Mouse (Mus musculus) CH12.LX (cell line): ENCODE data around the gene Yeats2. TPM values are rescaled to one million over a fixed set of nuclear protein-coding genes. Genes with fewer than 3 reads are reported as not detected.

Source experiments
- DNase-seq: peaks from one replicate; pipeline ENCODE4 v3.0.0-alpha.2; 2013; ENCODE audit errors: extremely low read depth
- H3K27ac ChIP-seq: 2 replicates; pipeline ENCODE4 v1.5.1; 2012; ENCODE audit warnings: low read depth, mild to moderate bottlenecking, control low read depth, moderate library complexity; ENCODE audit not compliant: insufficient read depth
- H3K27me3 ChIP-seq: replicated peaks from 2 replicates; pipeline ENCODE3; 2012; ENCODE audit warnings: inconsistent platforms
- H3K36me3 ChIP-seq, 2 experiments: replicated peaks in 1 of 2; 2 replicates each; pipeline versions ENCODE3 to v1.6.1; 2012; ENCODE audit warnings: inconsistent platforms in 1 of 2, low read length in 1 of 2, mild to moderate bottlenecking in 1 of 2, mixed read lengths in 1 of 2, moderate library complexity in 1 of 2; ENCODE audit not compliant: control insufficient read depth in 1 of 2, insufficient read depth in 1 of 2
- H3K4me1 ChIP-seq, 2 experiments: 2 replicates each; pipeline ENCODE4 v1.6.1; 2012; ENCODE audit warnings: inconsistent platforms in 1 of 2, moderate library complexity in 1 of 2; ENCODE audit not compliant: insufficient read depth in 2 of 2, control insufficient read depth in 1 of 2
- H3K4me2 ChIP-seq: 2 replicates; pipeline ENCODE4 v1.6.1; 2012; ENCODE audit warnings: low read depth, mild to moderate bottlenecking, control low read depth; ENCODE audit not compliant: poor library complexity, insufficient read depth, severe bottlenecking
- H3K4me3 ChIP-seq, 3 experiments: fragments of 150-350 bp in 1 of 3; sonication (generic) in 1 of 3; replicated peaks in 1 of 3; 2 replicates each; pipeline versions ENCODE3 to v1.5.1; 2011 to 2012; ENCODE audit warnings: low read depth in 2 of 3, low read length in 2 of 3, mild to moderate bottlenecking in 2 of 3, moderate library complexity in 2 of 3, control low read depth in 1 of 3, improper control_type of control experiment in 1 of 3, inconsistent platforms in 1 of 3, mixed read lengths in 1 of 3; ENCODE audit not compliant: poor library complexity in 1 of 3
- H3K79me2 ChIP-seq: replicated peaks from 2 replicates; pipeline ENCODE4 v1.6.1; 2012; ENCODE audit warnings: mild to moderate bottlenecking, moderate library complexity; ENCODE audit not compliant: control insufficient read depth, poor library complexity, insufficient read depth, severe bottlenecking; ENCODE audit errors: extremely low read depth
- H3K9ac ChIP-seq: 2 replicates; pipeline ENCODE4 v1.6.1; 2012; ENCODE audit warnings: low read depth, mild to moderate bottlenecking, control low read depth, moderate library complexity; ENCODE audit not compliant: insufficient read depth
- H3K9me3 ChIP-seq: replicated peaks from 2 replicates; pipeline ENCODE3; 2012; ENCODE audit warnings: low read length, inconsistent platforms, mixed read lengths
- BHLHE40 ChIP-seq: IDR thresholded peaks from 2 replicates; pipeline ENCODE4 v1.6.1; 2011; ENCODE audit warnings: mild to moderate bottlenecking, low read depth, low read length, improper control_type of control experiment
- CHD1 ChIP-seq: IDR thresholded peaks from 2 replicates; pipeline ENCODE4 v1.6.1; 2012; ENCODE audit warnings: low read depth, low read length, improper control_type of control experiment, inconsistent platforms
- CHD2 ChIP-seq: IDR thresholded peaks from 2 replicates; pipeline ENCODE4 v1.6.1; 2011; ENCODE audit warnings: low read length, improper control_type of control experiment
- CTCF ChIP-seq, 2 experiments: IDR thresholded peaks in 1 of 2; conservative IDR thresholded peaks in 1 of 2; 2 replicates each; pipeline ENCODE4 v1.5.1; 2011 to 2012; ENCODE audit warnings: low read depth in 2 of 2, low read length in 2 of 2, improper control_type of control experiment in 1 of 2, inconsistent platforms in 1 of 2, mild to moderate bottlenecking in 1 of 2, moderate library complexity in 1 of 2
- E2F4 ChIP-seq: IDR thresholded peaks from 2 replicates; pipeline ENCODE4 v1.6.1; 2011; ENCODE audit warnings: low read depth, low read length, improper control_type of control experiment; ENCODE audit not compliant: insufficient replicate concordance
- ELF1 ChIP-seq: IDR thresholded peaks from 2 replicates; pipeline ENCODE4 v1.6.1; 2014; ENCODE audit warnings: low read depth, mild to moderate bottlenecking, inconsistent platforms, low read length, improper control_type of control experiment
- EP300 ChIP-seq: IDR thresholded peaks from 2 replicates; pipeline ENCODE4 v1.6.1; 2011; ENCODE audit warnings: low read length, improper control_type of control experiment
- GABPA ChIP-seq: IDR thresholded peaks from 2 replicates; pipeline ENCODE4 v1.6.1; 2012; ENCODE audit warnings: low read depth, low read length, improper control_type of control experiment, inconsistent platforms; ENCODE audit not compliant: insufficient replicate concordance
- IRF4 ChIP-seq: IDR thresholded peaks from 2 replicates; pipeline ENCODE4 v1.6.1; 2014; ENCODE audit warnings: low read depth, mild to moderate bottlenecking, inconsistent platforms, low read length, improper control_type of control experiment
- JUN ChIP-seq: IDR thresholded peaks from 2 replicates; pipeline ENCODE4 v1.6.1; 2011; ENCODE audit warnings: low read depth, mild to moderate bottlenecking, low read length, improper control_type of control experiment, moderate library complexity; ENCODE audit not compliant: insufficient read depth
- JUND ChIP-seq: conservative IDR thresholded peaks from 2 replicates; pipeline ENCODE4 v1.6.1; 2011; ENCODE audit warnings: low read depth, low read length, improper control_type of control experiment
- MAX ChIP-seq: IDR thresholded peaks from 2 replicates; pipeline ENCODE4 v1.6.1; 2011; ENCODE audit warnings: low read length, improper control_type of control experiment
- MEF2A ChIP-seq: IDR thresholded peaks from 2 replicates; pipeline ENCODE4 v1.6.1; 2014; ENCODE audit warnings: low read depth, mild to moderate bottlenecking, inconsistent platforms, low read length, improper control_type of control experiment, borderline replicate concordance
- MXI1 ChIP-seq: IDR thresholded peaks from 2 replicates; pipeline ENCODE4 v1.6.1; 2011; ENCODE audit warnings: mild to moderate bottlenecking, low read depth, low read length, improper control_type of control experiment
- NELFE ChIP-seq: IDR thresholded peaks from 2 replicates; pipeline ENCODE4 v1.6.1; 2011; ENCODE audit warnings: low read depth, low read length, improper control_type of control experiment
- NRF1 ChIP-seq: IDR thresholded peaks from 2 replicates; pipeline ENCODE4 v1.6.1; 2014; ENCODE audit warnings: low read depth, mild to moderate bottlenecking, inconsistent platforms, low read length, improper control_type of control experiment, moderate library complexity
- POLR2AphosphoS2 ChIP-seq: IDR thresholded peaks from 2 replicates; pipeline ENCODE4 v1.6.1; 2011; ENCODE audit warnings: low read depth, low read length, improper control_type of control experiment
- RAD21 ChIP-seq: IDR thresholded peaks from 2 replicates; pipeline ENCODE4 v1.6.1; 2011; ENCODE audit warnings: low read depth, mild to moderate bottlenecking, low read length, improper control_type of control experiment, moderate library complexity
- SIN3A ChIP-seq: IDR thresholded peaks from 2 replicates; pipeline ENCODE4 v1.6.1; 2012; ENCODE audit warnings: low read length, improper control_type of control experiment, inconsistent platforms
- SMC3 ChIP-seq: IDR thresholded peaks from 2 replicates; pipeline ENCODE4 v1.6.1; 2011; ENCODE audit warnings: low read depth, low read length, improper control_type of control experiment
- TBP ChIP-seq: conservative IDR thresholded peaks from 2 replicates; pipeline ENCODE4 v1.6.1; 2011; ENCODE audit warnings: low read depth, low read length, improper control_type of control experiment
- USF1 ChIP-seq: IDR thresholded peaks from 2 replicates; pipeline ENCODE4 v1.6.1; 2014; ENCODE audit warnings: low read depth, mild to moderate bottlenecking, inconsistent platforms, low read length, improper control_type of control experiment
- ZNF384 ChIP-seq: IDR thresholded peaks from 2 replicates; pipeline ENCODE4 v1.6.1; 2012; ENCODE audit warnings: low read depth, low read length, improper control_type of control experiment, inconsistent platforms
- dilution Hi-C: fragments of 300-500 bp; cut with MboI; formaldehyde crosslinking; loops from 2 replicates; pipeline ENCODE4 v1.14.3; 2020; ENCODE audit warnings: low sequenced_read_pairs; ENCODE audit not compliant: extremely low pct_unique_long_range_greater_than_20kb, extremely low pct_ligation_motif_present
- in situ Hi-C: fragments of 300-500 bp; cut with MboI; formaldehyde crosslinking; loops from 3 replicates; pipeline ENCODE4 v1.14.3; 2019; ENCODE audit warnings: low sequenced_read_pairs, low pct_ligation_motif_present, low pct_unique_long_range_greater_than_20kb, mixed read lengths
- polyA plus RNA-seq: library from polyadenylated mRNA; unstranded; fragments of >175 nt; gene quantifications from 2 replicates; pipeline ENCODE4 v1.2.1, GENCODE M21; 2012; ENCODE audit warnings: low read depth; ENCODE audit not compliant: insufficient read length
- total RNA-seq, 2 experiments: library from RNA; depleted of rRNA; stranded (reverse); fragments of 300-350 nt in 1 of 2; fragments of >200 nt in 1 of 2; gene quantifications; 2 replicates each; pipeline ENCODE4 v1.2.3; 2012 to 2014

Gene Yeats2
- total and polyA plus RNA-seq, 3 experiments, result 24.0 to 42.6 (median 33.5) TPM

DNA sequence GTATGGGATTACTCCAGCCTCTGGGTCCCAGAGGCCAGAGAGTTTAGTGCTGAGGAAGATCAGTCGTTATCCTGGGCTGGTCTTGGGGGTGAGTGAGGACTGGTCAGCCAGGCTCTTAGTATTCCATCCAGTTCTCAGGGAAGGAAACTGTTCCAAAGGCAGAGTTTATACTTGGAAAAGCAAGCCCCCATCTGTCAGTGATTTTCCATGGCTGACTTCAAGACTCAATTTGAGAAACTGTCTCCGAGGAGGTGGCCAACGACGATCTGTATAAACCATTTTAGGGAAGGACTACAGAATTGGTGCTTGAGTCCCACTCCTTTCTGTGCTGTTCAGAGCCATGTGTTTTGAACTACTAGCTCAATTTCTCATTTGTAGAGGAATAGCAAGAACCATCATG is 97.8 kb downstream of the Yeats2 start:
- H3K4me1 ChIP-seq, result peaks cover 0 to 13% of the 10 kb centered on the region in 2 experiments; a peak in 3 of 4 replicates
- no peak overlapping the region for H3K27ac ChIP-seq
- H3K4me2 ChIP-seq, result no peak overlapping the region
- H3K27me3 ChIP-seq, result no peaks in the 10 kb centered on the region
- H3K79me2 ChIP-seq, result no peaks in the 10 kb centered on the region
- dilution Hi-C loops, result no loop called here
- TF ChIP-seq USF1, result no peak
- H3K9me3 ChIP-seq, result peaks cover 3% of the 10 kb centered on the region
- no peak for DNase-seq
- H3K4me3 ChIP-seq, result no peak overlapping the region
- in situ Hi-C loops, result no loop called here
- H3K36me3 ChIP-seq, result peaks cover 0 to 13% of the 10 kb centered on the region in 2 experiments
- no peak overlapping the region for H3K9ac ChIP-seq

DNA sequence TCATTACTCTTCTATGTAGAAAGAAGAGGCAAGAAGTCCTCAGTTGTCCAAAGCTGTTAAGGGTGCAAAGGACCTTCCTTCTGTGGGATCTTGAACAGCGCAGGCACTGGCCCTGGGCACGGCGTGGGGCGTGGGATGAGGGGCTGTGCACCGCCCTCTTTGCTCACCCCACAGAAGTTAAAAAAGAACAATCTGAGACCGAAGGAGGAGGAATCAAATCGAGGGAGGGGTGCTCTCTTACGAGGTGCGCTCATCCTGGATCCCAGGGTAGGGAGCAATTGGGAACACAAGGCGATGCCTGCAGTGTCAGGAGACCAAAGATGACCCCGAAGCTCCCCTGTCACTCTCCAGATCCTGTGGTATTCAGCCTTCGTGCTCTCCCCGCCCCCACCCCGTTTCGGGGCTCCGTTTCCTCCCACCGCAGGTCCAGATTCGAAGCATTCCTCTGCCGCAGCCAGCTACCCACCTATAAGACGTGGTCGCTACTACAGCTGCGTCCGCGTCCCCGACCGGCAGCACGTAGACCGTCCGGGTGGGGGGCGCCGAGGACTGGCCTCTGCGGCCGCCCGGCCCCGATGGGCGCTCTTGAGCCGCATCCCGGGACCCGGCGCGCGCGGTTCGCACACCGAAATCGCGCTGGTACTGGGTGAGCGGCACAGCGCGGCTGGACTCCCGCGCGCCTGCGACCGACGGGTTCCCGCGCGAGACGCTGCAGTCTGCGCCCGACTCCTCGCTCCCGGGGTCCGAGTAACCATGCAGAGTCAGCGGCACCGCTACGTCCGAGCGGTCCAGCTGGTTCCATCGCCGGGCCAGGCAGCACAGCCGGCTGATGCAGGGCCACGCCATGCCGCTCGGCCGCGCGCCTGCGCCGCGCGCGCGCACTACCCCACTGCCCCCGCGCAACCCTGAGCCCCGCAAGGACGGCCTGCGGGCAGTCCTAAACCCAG is 99.9 kb downstream of the Yeats2 start, which contains the start of gene Map6d1:
TSS of gene Map6d1 (minus strand) at position 891 of the 947 bp plus-strand sequence.
- no peak within 1 kb of the TSS for H3K9ac ChIP-seq
- dilution Hi-C loops, result no loop called here
- peaks cover 0 to 8% of the 10 kb centered on the region in 2 experiments; a peak in 3 of 4 replicates for H3K4me1 ChIP-seq
- no peak within 1 kb of the TSS for H3K4me3 ChIP-seq
- TF ChIP-seq CHD2 (no peak), CTCF (conservative IDR thresholded peaks at IDR 0.05 in 1 of 2, IDR thresholded peaks at IDR 0.05 in 1 of 2; ENCODE audit: low read depth in 2 of 2, low read length in 2 of 2) (no peak), POLR2AphosphoS2 (no peak), MAX (no peak), NRF1 (no peak), CHD1 (no peak), IRF4 (no peak), ZNF384 (no peak)
- no peaks in the 10 kb centered on the region for H3K79me2 ChIP-seq
- no peak for DNase-seq
- peaks cover 0 to 2% of the 10 kb centered on the region in 2 experiments for H3K36me3 ChIP-seq
- no peak within 1 kb of the TSS for H3K4me2 ChIP-seq
- H3K9me3 ChIP-seq, result peaks cover 3% of the 10 kb centered on the region
- in situ Hi-C loops, result no loop called here
- H3K27ac ChIP-seq, result no peak within 1 kb of the TSS
- no peaks in the 10 kb centered on the region for H3K27me3 ChIP-seq

DNA sequence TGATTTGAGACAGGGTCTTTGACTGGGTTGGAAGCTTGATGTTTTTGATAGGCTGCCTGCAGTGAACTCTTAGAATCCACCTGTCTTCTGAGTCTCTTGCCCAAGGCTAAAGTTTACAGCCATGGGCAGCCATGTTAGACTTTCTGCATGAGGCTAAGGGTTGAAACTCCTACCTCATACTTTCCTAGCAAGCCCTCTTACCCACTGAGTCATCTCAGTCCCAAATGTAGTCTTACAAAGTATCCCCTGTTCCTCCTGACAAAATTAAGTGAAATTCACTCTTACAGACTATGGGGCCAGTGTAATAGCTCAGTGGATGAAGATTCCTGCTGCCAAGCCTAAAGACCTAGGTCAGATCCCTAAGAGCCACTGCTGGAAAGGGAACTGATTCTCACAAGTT is 106.2 kb downstream of the Yeats2 start:
- dilution Hi-C loops (no loop called here), in situ Hi-C loops (no loop called here)
- Histone ChIP-seq H3K4me1 (no peaks in the 10 kb centered on the region; a peak in 1 of 4 replicates), H3K36me3 (no peaks in the 10 kb centered on the region), H3K4me3 (no peak overlapping the region), H3K4me2 (no peak overlapping the region; the same call in 1 of the 2 replicates), H3K27me3 (no peaks in the 10 kb centered on the region), H3K79me2 (no peaks in the 10 kb centered on the region), H3K27ac (no peak overlapping the region), H3K9ac (no peak overlapping the region), H3K9me3 (no peaks in the 10 kb centered on the region)
- no peak for DNase-seq
- TF ChIP-seq TBP (no peak), MEF2A (no peak), JUND (peak; percentile 42; the same call in 1 of the 2 replicates), GABPA (no peak), JUN (peak; percentile 67), SIN3A (no peak), BHLHE40 (no peak), E2F4 (no peak), IRF4 (peak; percentile 67), NELFE (no peak), POLR2AphosphoS2 (no peak), MXI1 (no peak), EP300 (peak; percentile 49; the same call in 1 of the 2 replicates), RAD21 (no peak), SMC3 (no peak), ELF1 (no peak)
